Mouse (Mus musculus) CD8-positive naive resting alpha-beta T cell, adult 2 months (primary cell): Measurements from ENCODE around the gene Hdgfl2.
A peak's percentile ranks its signal among the peaks of the same experiment; 100 is the strongest.

Source experiments
- DNase-seq, 2 experiments: peaks; one replicate each; pipeline ENCODE4 v3.0.0; 2022; ENCODE audit warnings: low read depth in 2 of 2, low spot score in 2 of 2

The Hdgfl2 gene

GRCm38 (mm10) chr17:56124377-56125275 lies 45.2 kb downstream of the Hdgfl2 start:
- DNase-seq: peak in 1 of 2 experiments; percentile 50

DNA sequence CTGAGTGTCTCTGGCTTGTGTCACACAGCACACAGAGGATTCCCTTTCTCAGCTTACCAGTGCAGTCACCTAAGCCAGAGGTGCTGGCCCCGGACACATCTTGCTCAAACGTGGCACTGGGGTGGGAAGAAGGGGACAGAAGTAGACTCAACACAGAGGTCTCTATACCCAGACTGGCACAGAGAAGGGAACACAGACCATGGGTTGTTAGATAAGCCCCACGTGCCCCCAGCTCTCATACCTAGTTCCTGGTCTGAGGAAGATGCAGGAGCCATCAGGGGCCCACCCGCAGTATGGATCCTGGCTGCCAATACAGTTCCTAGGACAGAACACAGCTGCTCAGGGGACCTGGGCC lies 45.8 kb downstream of the Hdgfl2 start:
- no peak for DNase-seq

GRCm38 (mm10) chr17:56126175-56126574 lies 46.7 kb downstream of the Hdgfl2 start:
- no peak for DNase-seq

DNA sequence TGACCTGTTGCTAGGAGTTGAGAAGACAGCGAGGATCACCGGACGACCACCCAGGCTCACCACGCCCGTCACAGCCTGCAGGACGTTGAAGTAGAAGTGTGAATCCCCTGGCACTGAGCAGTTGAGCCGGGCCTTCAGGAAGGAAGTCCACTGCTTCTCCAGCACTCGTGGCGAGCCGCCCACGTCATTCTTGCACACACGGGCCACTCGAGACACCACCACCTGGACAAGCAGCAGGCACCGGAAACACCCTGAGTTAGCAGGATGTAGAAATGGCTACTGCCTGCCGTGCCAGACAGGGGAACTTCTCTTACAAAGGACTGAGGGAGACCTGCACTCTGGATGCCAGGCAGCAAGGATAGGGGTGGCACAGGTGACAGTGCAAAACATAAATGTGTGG lies 48.8 kb downstream of the Hdgfl2 start:
- no peak for DNase-seq

GRCm38 (mm10) chr17:56131136-56131535 lies 51.7 kb downstream of the Hdgfl2 start:
- no peak for DNase-seq

- DNase-seq: peak; percentile 72 to 79
Measured at GRCm38 (mm10) chr17:56131814-56132213, 52.4 kb downstream of the Hdgfl2 start.

- DNase-seq: peak; percentile 70 to 75
Measured at GRCm38 (mm10) chr17:56132661-56133060, 53.2 kb downstream of the Hdgfl2 start.

GRCm38 (mm10) chr17:56133457-56134363 lies 54.3 kb downstream of the Hdgfl2 start:
- DNase-seq: no peak

DNA sequence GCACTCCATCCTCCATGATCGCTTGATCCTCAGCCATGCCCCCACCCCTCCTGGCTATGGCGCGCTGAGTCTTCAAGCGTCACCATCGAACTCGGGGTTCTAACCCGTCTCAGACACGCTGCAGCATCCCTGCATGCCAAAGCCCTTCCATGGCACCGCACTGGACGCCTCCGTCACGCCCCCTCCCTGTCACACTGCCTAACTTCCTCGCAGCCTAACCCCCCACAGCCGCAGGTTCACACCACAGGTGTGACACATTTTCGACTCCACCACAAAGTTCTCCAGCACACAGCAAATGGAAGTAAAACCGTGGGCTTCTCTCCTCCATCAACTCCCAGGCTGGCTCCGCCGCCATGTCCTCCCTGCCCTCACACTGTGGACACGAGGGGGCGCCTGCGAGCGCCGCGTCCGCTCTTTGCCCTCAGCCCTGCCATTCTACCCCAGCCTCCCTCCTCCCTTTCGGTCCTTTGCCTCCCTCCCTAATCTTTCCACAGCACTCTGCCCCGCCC lies 55.1 kb downstream of the Hdgfl2 start:
- DNase-seq: peak; percentile 67 to 82

DNA sequence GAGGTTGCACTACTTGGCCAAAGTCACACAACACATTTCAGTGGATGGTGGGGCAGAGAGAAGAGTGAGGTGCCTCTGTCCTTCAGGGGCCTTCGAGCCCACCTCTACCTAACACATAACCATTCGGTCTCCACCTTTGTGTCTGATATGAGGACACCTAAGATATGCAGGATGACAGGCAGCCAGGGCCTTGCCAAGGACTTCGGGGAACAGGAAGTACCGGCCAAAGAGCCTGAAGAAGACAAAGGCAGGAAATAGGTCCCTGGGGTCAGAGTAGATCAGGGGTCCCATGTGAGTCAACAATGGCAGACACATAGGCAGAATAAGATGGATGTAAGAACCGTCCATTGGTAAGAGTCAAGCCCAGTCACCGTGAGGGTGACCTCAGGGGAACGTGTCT lies 57.1 kb downstream of the Hdgfl2 start:
- DNase-seq: no peak

DNA sequence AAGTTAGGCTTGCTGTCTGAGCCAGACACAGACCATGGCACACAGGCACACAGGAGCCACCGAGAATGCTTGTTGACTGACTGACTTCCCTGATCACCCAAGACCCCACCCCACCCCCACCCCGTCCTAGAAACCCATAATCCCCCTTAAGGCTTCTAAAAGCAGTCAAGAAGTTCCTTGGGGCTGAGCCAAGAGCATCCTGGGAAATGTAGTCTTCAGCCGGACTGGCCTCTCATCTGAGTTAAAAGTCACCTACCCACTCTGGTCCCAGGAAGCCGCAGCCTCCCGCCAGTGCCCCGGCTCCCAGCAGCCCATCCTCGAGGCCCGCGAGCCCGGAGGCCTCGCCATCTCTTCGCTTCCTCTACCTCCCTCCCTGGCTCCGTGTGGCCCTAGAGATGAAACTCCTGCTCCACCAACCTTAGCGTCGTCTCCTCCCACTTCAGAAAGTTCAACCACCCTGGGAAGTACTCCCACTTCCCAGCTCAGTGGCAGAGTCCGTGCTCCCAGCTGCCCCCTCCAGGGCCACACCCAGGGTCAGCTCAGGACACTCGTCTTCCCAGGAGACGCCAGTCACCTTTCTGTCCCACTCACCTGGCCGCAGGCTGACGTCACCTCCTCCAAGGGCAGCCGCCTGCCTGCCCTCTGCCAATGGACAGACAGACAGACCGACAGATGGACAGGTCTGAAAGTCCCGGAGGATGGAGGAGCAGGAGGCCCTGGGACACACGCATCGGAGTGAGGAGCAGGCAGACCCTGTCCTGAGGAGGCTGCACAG lies 58.6 kb downstream of the Hdgfl2 start:
- no peak for DNase-seq

GRCm38 (mm10) chr17:56139355-56139754 lies 59.9 kb downstream of the Hdgfl2 start:
- DNase-seq: no peak

DNA sequence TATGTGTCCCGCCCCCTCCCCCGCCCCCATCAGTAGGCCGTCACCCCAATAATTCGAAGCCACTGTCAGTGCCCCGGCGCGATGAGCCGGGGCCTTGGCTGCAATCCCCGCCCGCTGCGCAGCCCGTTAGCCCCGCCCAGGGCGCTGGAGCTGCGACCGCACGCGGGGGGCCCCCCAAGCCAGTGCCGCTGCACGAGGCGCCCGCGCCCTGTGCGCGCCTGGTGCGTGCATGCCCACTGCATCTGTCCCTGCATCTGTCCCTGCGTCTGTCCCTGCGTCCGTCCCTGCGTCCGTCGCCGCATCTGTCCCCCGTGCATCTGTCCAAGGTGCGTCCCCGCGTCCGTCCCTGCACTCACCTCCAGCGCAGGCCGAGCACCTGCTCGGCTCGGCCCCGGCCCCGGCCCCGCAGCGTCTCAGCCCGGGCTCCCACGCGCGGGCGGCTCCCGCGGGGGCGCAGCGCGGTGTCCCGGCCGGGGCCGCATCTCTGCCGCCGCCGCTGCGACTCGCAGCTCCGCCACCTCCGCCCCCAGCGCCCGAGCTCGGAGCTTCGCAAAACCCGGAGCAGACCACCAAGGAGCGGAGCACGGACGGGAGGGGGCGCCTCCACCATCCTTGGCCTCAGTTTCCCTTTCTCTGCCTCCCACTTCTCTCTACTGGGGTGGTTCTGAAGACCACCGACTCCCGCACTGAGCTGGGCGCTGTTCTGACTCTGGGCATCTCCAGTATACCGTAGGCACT lies 60.6 kb downstream of the Hdgfl2 start, which contains the start of gene Sema6b:
Sema6b (minus strand) TSS at position 486 of the 738 bp plus-strand sequence.
- DNase-seq: peak in 1 of 2 experiments; percentile 26

GRCm38 (mm10) chr17:56141702-56142605 lies 62.5 kb downstream of the Hdgfl2 start:
- DNase-seq: no peak

GRCm38 (mm10) chr17:56144546-56144945 lies 65.1 kb downstream of the Hdgfl2 start:
- DNase-seq: no peak

GRCm38 (mm10) chr17:56146131-56146530 lies 66.7 kb downstream of the Hdgfl2 start:
- no peak for DNase-seq

- no peak for DNase-seq
Measured at GRCm38 (mm10) chr17:56147420-56147819, 68.0 kb downstream of the Hdgfl2 start.

- no peak for DNase-seq
Measured at GRCm38 (mm10) chr17:56148280-56148679, 68.8 kb downstream of the Hdgfl2 start.
